Mouse (Mus musculus) neural tube, embryonic 10.5 days (tissue): ENCODE data around the gene Pcnp.
"Not testable (repeated sequence)": the region's sequence is repeated elsewhere in the genome, so short reads cannot be mapped to it uniquely, and the experiment has no call there.

Source experiments
- DNase-seq: peaks from one replicate; pipeline ENCODE4 v3.0.0-alpha.2; 2017; ENCODE audit warnings: low spot score; ENCODE audit errors: extremely low spot score

Gene Pcnp

DNA sequence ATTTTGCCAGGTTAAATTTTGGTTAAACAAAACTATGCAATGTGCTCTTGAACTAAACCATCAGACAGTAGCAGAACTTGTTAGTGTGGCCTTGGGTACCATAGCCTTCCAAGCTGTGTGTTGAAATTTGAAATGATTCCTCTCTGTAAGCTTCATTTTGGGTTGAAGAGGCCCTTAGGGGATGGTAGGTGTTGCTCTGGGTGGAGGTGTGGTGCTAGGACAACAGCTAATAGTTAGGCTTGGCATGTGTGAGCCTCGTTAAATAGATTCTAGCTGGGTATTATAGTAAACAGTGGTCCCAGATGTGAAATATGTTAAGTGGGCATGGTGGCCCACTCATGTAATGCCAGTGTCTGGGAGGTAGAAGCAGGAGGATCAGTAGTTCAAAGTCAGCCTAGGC lies 62.3 kb downstream of the Pcnp start:
- DNase-seq: no peak

DNA sequence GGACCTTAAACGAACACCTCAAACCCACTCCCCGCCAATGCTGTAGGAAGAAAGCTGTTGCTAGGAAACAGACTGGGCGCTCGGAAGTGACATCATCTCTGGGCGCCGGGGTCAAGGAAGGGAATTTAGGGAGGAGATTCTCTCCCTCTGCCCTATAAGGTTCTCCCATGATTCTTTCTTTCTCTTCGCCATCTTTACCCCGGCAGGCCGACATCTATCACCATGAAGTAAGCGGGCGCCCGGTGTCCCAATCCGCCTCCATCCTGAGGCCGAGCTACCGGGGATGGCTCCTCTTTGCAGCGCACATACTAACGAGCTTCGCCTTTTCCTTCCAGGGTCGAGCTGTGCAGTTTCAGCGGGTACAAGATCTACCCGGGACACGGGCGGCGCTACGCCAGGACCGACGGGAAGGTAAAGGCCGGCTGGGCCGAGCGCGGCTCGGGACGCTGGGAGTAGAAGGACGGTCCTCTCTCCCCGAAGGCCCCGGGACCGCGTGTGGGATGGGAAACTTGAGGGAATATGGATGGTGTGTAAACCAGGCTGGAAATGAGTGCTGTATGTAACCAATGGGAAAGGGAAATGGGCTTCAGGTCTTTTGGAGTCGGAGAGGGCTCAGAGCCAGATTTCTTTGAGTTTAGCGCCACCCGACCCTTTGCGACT lies 63.2 kb downstream of the Pcnp start, which contains the start of gene Rpl24:
Rpl24 (plus strand) TSS at position 64 of the 660 bp plus-strand sequence.
- peak; percentile 96 for DNase-seq

DNA sequence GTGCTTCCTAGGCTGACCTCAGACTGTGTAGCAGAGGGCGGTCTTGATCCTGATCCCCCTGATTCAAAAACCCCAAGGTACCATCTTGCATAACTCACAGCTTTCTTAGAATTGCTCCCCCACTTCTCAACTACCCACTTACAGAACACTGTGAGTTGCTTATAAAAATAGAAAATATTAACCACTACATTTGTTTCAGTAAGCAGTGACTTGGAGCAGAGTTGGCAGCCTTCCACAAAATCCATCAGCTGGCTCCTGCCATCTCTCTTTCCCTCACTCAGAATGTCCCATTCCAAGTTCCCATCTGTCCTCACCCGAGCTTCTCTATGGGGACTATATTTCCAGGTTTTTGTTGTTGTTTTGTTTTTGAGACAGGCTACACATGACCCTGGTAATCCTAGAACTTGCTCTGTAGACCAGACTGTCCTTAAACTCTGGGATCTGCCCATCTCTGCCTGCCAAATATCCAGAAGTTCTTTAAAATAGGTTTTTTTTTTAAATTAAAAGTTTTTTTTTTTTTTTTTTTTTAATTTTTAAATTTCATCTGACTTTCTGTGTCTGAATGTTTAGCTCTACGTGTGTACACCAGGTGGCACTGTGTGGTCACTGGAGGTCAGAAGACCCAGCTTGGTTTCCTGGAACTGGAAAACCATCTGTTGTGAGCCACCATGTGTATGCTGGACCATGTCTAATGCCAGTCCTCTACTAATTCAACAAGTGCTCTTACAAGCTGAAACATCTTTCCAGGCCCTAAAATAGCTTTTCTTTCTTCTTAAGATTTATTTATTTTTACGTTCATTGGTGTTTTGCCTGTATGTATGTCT lies 65.2 kb downstream of the Pcnp start:
- no peak for DNase-seq

DNA sequence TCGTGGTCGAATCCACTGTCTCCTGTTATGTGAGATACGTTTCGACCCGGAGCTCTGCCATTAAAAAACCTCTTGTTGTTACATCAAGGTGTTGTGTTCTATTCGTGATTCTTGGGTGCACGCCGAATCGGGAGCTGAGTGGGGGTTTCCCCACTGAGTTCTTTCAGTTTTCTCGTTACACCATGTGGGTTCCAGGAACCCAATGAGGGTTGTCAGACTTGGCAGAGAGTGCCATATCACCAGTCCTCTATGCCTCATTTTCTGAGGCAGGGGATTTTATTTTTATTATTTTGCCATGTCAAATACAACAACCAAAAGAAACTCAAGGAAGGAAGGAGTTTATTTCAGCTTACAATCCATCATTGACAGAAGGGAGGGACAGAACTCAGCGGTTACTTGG lies 66.5 kb downstream of the Pcnp start:
- not testable (repeated sequence) for DNase-seq
